Mouse (Mus musculus) heart, postnatal 0 days (tissue): Measurements from ENCODE around the gene Bloc1s1. TPM values are rescaled to one million over a fixed set of nuclear protein-coding genes. Genes with fewer than 3 reads are reported as not detected.

Experiments
- ATAC-seq: fragments of 200-750 bp; cut with Nextera tagmentation; 2 replicates; pipeline ENCODE4 v1.8.0; 2017; ENCODE audit warnings: low read depth, moderate number of reproducible peaks, moderate library complexity; ENCODE audit not compliant: insufficient read depth
- DNase-seq: peaks from one replicate; pipeline ENCODE4 v3.0.0-alpha.2; 2016; ENCODE audit warnings: low spot score
- H3K27ac ChIP-seq: fragments of 300-500 bp; sonication (generic); 2 replicates; pipeline ENCODE4 v1.5.1; 2014; ENCODE audit warnings: low read depth, mild to moderate bottlenecking
- H3K27me3 ChIP-seq: fragments of 300-500 bp; sonication (generic); 2 replicates; pipeline ENCODE4 v1.6.1; 2014; ENCODE audit warnings: low read length, mixed read lengths; ENCODE audit not compliant: control insufficient read depth, insufficient read depth
- H3K36me3 ChIP-seq: fragments of 300-500 bp; sonication (generic); replicated peaks from 2 replicates; pipeline ENCODE4 v1.6.1; 2014; ENCODE audit warnings: low read length, mixed read lengths; ENCODE audit not compliant: control insufficient read depth, insufficient read depth
- H3K4me1 ChIP-seq: fragments of 300-500 bp; sonication (generic); 2 replicates; pipeline ENCODE4 v1.6.1; 2014; ENCODE audit warnings: antibody characterized with exemption; ENCODE audit not compliant: control insufficient read depth, insufficient read depth
- H3K4me2 ChIP-seq: fragments of 300-500 bp; sonication (generic); 2 replicates; pipeline ENCODE4 v1.6.1; 2014; ENCODE audit warnings: low read depth, mild to moderate bottlenecking, low read length, moderate library complexity
- H3K4me3 ChIP-seq: fragments of 300-500 bp; sonication (generic); 2 replicates; pipeline ENCODE4 v1.5.1; 2014; ENCODE audit warnings: low read depth, low read length
- H3K9ac ChIP-seq: fragments of 300-500 bp; sonication (generic); replicated peaks from 2 replicates; pipeline ENCODE4 v1.6.1; 2014; ENCODE audit warnings: low read depth, low read length, mixed read lengths
- H3K9me3 ChIP-seq: fragments of 300-500 bp; sonication (generic); replicated peaks from 2 replicates; pipeline ENCODE4 v1.6.1; 2016; ENCODE audit warnings: low read length; ENCODE audit not compliant: control insufficient read depth
- CTCF ChIP-seq: IDR thresholded peaks from 2 replicates; pipeline ENCODE4 v1.5.1; 2016; ENCODE audit warnings: antibody characterized with exemption, control low read depth, low read depth
- EP300 ChIP-seq: IDR thresholded peaks from 2 replicates; pipeline ENCODE4 v1.6.1; 2016; ENCODE audit warnings: antibody characterized with exemption, low read depth
- WGBS: fragments of 180-500 bp; shearing (Covaris S2); extraction: QIAGEN DNeasy Blood & Tissue Kit; methylation state at CpG from one replicate; pipeline ENCODE4 v1.1.7; 2014; 5-methylcytosine and 5-hydroxymethylcytosine counted together
- polyA plus RNA-seq: library from polyadenylated mRNA; unstranded; fragments of >200 nt; fragmentation: Nextera tagmentation; extraction: Ambion mirVana; gene quantifications from 2 replicates; pipeline ENCODE4 v1.2.1, GENCODE M21; 2015
- total RNA-seq: library from RNA; depleted of rRNA; stranded (reverse); fragments of >200 nt; gene quantifications from 2 replicates; pipeline ENCODE4 v1.2.3, GENCODE M21; 2014; ENCODE audit warnings: low replicate concordance; rRNA removed

Gene Bloc1s1
- total and polyA plus RNA-seq, 2 experiments from 2014 or later: 121 to 292 TPM

GRCm38 (mm10) chr10:128878291-128878690 lies 45.5 kb downstream of the Bloc1s1 start:
- ATAC-seq: no peak
- DNase-seq: no peak
- Histone ChIP-seq H3K9ac (no peak overlapping the region), H3K9me3 (no peaks in the 10 kb centered on the region), H3K27ac (no peak overlapping the region), H3K4me2 (no peak overlapping the region), H3K36me3 (peaks cover 24% of the 10 kb centered on the region), H3K4me3 (no peak overlapping the region), H3K27me3 (no peaks in the 10 kb centered on the region), H3K4me1 (no peaks in the 10 kb centered on the region)
- no peak for TF ChIP-seq CTCF
- no peak for TF ChIP-seq EP300

GRCm38 (mm10) chr10:128870341-128870740 lies 53.5 kb downstream of the Bloc1s1 start:
- DNase-seq: no peak
- H3K9ac ChIP-seq: no peak overlapping the region
- WGBS: 69% methylated on average over 3 of the region's 3 CpGs
- H3K4me3 ChIP-seq: no peak overlapping the region
- no peak overlapping the region for H3K4me2 ChIP-seq
- H3K27me3 ChIP-seq: no peaks in the 10 kb centered on the region
- H3K27ac ChIP-seq: no peak overlapping the region
- no peaks in the 10 kb centered on the region for H3K9me3 ChIP-seq
- ATAC-seq: no peak
- no peaks in the 10 kb centered on the region for H3K4me1 ChIP-seq
- H3K36me3 ChIP-seq: peaks cover 72% of the 10 kb centered on the region
- no peak for TF ChIP-seq EP300
- TF ChIP-seq CTCF: no peak

Other genes starting within 250 kb of the Bloc1s1 start
- 17.2 and 21.4 TPM in 2 replicates for gene Suox, start 250.0 kb downstream of the Bloc1s1 start, total RNA-seq
- 11.9 and 12.5 TPM in 2 replicates for gene Suox, start 250.0 kb downstream of the Bloc1s1 start, polyA plus RNA-seq
- 68.1 and 75.3 TPM in 2 replicates for gene Rab5b, start 227.8 kb downstream of the Bloc1s1 start, total RNA-seq
- 51.2 and 54.8 TPM in 2 replicates for gene Rab5b, start 227.8 kb downstream of the Bloc1s1 start, polyA plus RNA-seq
- gene Pmel, start 219.8 kb downstream of the Bloc1s1 start, total RNA-seq: 7.7 and 23.2 TPM in 2 replicates
- 2.0 and 3.0 TPM in 2 replicates for gene Pmel, start 219.8 kb downstream of the Bloc1s1 start, polyA plus RNA-seq
- gene Cdk2, start 219.0 kb downstream of the Bloc1s1 start, total RNA-seq: 71.8 and 74.7 TPM in 2 replicates
- gene Cdk2, start 219.0 kb downstream of the Bloc1s1 start, polyA plus RNA-seq: 50.9 and 53.0 TPM in 2 replicates
- 4.8 and 6.8 TPM in 2 replicates for gene Dgka, start 179.2 kb downstream of the Bloc1s1 start, total RNA-seq
- 4.8 and 5.2 TPM in 2 replicates for gene Dgka, start 179.2 kb downstream of the Bloc1s1 start, polyA plus RNA-seq
- 37.1 and 49.2 TPM in 2 replicates for gene Pym1, start 176.1 kb downstream of the Bloc1s1 start, total RNA-seq
- gene Pym1, start 176.1 kb downstream of the Bloc1s1 start, polyA plus RNA-seq: 13.7 and 16.5 TPM in 2 replicates
- gene Mmp19, start 133.1 kb downstream of the Bloc1s1 start, total RNA-seq: 5.1 and 9.0 TPM in 2 replicates
- 1.00 and 1.5 TPM in 2 replicates for gene Mmp19, start 133.1 kb downstream of the Bloc1s1 start, polyA plus RNA-seq
- 28.6 and 29.7 TPM in 2 replicates for gene Dnajc14, start 120.0 kb downstream of the Bloc1s1 start, total RNA-seq
- 27.6 and 29.8 TPM in 2 replicates for gene Dnajc14, start 120.0 kb downstream of the Bloc1s1 start, polyA plus RNA-seq
- gene Tmem198b, start 119.7 kb downstream of the Bloc1s1 start, total RNA-seq: 17.9 and 24.4 TPM in 2 replicates
- gene Tmem198b, start 119.7 kb downstream of the Bloc1s1 start, polyA plus RNA-seq: 11.1 and 11.6 TPM in 2 replicates
- 19.4 and 20.0 TPM in 2 replicates for gene Sarnp, start 106.7 kb downstream of the Bloc1s1 start, total RNA-seq
- 135 and 141 TPM in 2 replicates for gene Sarnp, start 106.7 kb downstream of the Bloc1s1 start, polyA plus RNA-seq
- 27.6 and 32.1 TPM in 2 replicates for gene Ormdl2, start 102.4 kb downstream of the Bloc1s1 start, total RNA-seq
- gene Ormdl2, start 102.4 kb downstream of the Bloc1s1 start, polyA plus RNA-seq: 20.2 and 26.7 TPM in 2 replicates
- gene Gdf11, start 32.3 kb downstream of the Bloc1s1 start, total RNA-seq: 1.6 and 6.7 TPM in 2 replicates
- 1.5 and 1.7 TPM in 2 replicates for gene Gdf11, start 32.3 kb downstream of the Bloc1s1 start, polyA plus RNA-seq
- gene Cd63, start 23.0 kb downstream of the Bloc1s1 start, total RNA-seq: 32.9 and 72.6 TPM in 2 replicates
- gene Cd63, start 23.0 kb downstream of the Bloc1s1 start, polyA plus RNA-seq: 381 and 398 TPM in 2 replicates
- 7.6 and 14.3 TPM in 2 replicates for gene Rdh5, start 1.1 kb downstream of the Bloc1s1 start, total RNA-seq
- gene Rdh5, start 1.1 kb downstream of the Bloc1s1 start, polyA plus RNA-seq: 9.3 and 11.1 TPM in 2 replicates
- 22.3 and 41.4 TPM in 2 replicates for gene Itga7, start 9.8 kb upstream of the Bloc1s1 start, total RNA-seq
- gene Itga7, start 9.8 kb upstream of the Bloc1s1 start, polyA plus RNA-seq: 18.5 and 22.7 TPM in 2 replicates
- gene Mettl7b, start 37.0 kb upstream of the Bloc1s1 start, total RNA-seq: not detected in 2 replicates
- not detected in 2 replicates for gene Mettl7b, start 37.0 kb upstream of the Bloc1s1 start, polyA plus RNA-seq
- not detected in 2 replicates for gene Olfr9, start 65.4 kb upstream of the Bloc1s1 start, total RNA-seq
- gene Olfr9, start 65.4 kb upstream of the Bloc1s1 start, polyA plus RNA-seq: not detected in 2 replicates
- not detected in 2 replicates for gene Olfr763, start 86.8 kb upstream of the Bloc1s1 start, total RNA-seq
- gene Olfr763, start 86.8 kb upstream of the Bloc1s1 start, polyA plus RNA-seq: not detected in 2 replicates
- not detected in 2 replicates for gene Olfr764-ps1, start 115.9 kb upstream of the Bloc1s1 start, total RNA-seq
- gene Olfr764-ps1, start 115.9 kb upstream of the Bloc1s1 start, polyA plus RNA-seq: not detected in 2 replicates
- not detected in 2 replicates for gene Olfr765, start 126.0 kb upstream of the Bloc1s1 start, total RNA-seq
- gene Olfr765, start 126.0 kb upstream of the Bloc1s1 start, polyA plus RNA-seq: not detected in 2 replicates
- not detected in 2 replicates for gene Olfr766-ps1, start 144.9 kb upstream of the Bloc1s1 start, total RNA-seq
- gene Olfr766-ps1, start 144.9 kb upstream of the Bloc1s1 start, polyA plus RNA-seq: not detected in 2 replicates
- gene Olfr767, start 158.9 kb upstream of the Bloc1s1 start, total RNA-seq: not detected in 2 replicates
- not detected in 2 replicates for gene Olfr767, start 158.9 kb upstream of the Bloc1s1 start, polyA plus RNA-seq
- not detected in 2 replicates for gene Olfr768, start 175.3 kb upstream of the Bloc1s1 start, total RNA-seq
- gene Olfr768, start 175.3 kb upstream of the Bloc1s1 start, polyA plus RNA-seq: not detected in 2 replicates
- not detected in 2 replicates for gene Olfr769, start 193.8 kb upstream of the Bloc1s1 start, total RNA-seq
- not detected in 2 replicates for gene Olfr769, start 193.8 kb upstream of the Bloc1s1 start, polyA plus RNA-seq
- gene Olfr770, start 215.0 kb upstream of the Bloc1s1 start, total RNA-seq: not detected in 2 replicates
- not detected in 2 replicates for gene Olfr770, start 215.0 kb upstream of the Bloc1s1 start, polyA plus RNA-seq
- gene Olfr771, start 240.7 kb upstream of the Bloc1s1 start, total RNA-seq: not detected in 2 replicates
- not detected in 2 replicates for gene Olfr771, start 240.7 kb upstream of the Bloc1s1 start, polyA plus RNA-seq